Mouse (Mus musculus): Measurements from ENCODE around the gene Bptf. TPM values are rescaled to one million over a fixed set of nuclear protein-coding genes. Genes with fewer than 3 reads are reported as not detected.
"Not testable (repeated sequence)": the region's sequence is repeated elsewhere in the genome, so short reads cannot be mapped to it uniquely, and the experiment has no call there.

Bptf gene
- polyA plus RNA-seq, 2 experiments, result 38.4 to 49.1 TPM

DNA sequence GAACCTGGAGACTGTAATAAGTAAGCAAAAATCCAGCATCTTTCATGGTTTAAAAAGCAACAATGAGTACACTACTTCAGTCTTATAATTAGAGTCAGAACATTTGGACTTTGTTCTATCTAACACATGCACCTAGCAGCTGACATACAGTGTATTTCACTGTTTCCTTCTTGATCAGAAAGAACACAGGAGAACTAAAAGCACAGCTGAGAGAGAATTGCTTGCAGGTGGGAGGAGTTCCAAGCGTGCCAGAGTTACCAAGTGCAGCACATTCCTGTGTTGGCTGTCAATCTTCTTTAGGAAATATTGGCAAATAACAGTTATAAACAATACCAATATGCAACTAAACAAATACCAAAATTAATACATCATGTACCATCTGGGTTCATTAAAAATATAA is 71.0 kb downstream of the Bptf start:
- Histone ChIP-seq H3K4me3 (replicated peaks; ENCODE audit: low read length) (no peak overlapping the region), H3K27me3 (ENCODE audit: control insufficient read depth, insufficient read depth, low read length) (no peaks in the 10 kb centered on the region), H3K9ac (ENCODE audit: low read depth, low read length, severe bottlenecking) (no peak overlapping the region), H3K36me3 (ENCODE audit: control insufficient read depth, insufficient read depth, low read length) (peaks cover 88% of the 10 kb centered on the region), H3K4me2 (replicated peaks; ENCODE audit: low read depth, low read length, severe bottlenecking) (no peak overlapping the region), H3K4me1 (ENCODE audit: control insufficient read depth, insufficient read depth, low read length) (no peaks in the 10 kb centered on the region), H3K27ac (replicated peaks; ENCODE audit: low read depth, low read length) (no peak overlapping the region), H3K9me3 (ENCODE audit: control insufficient read depth, low read length) (no peaks in the 10 kb centered on the region)
- DNase-seq (ENCODE audit: low spot score) (no peak), ATAC-seq (ENCODE audit: low FRiP score, low read depth) (no peak)
- 88% methylated on average over 1 of the region's 1 CpGs for WGBS
- TF ChIP-seq POLR2A (IDR thresholded peaks at IDR 0.05; ENCODE audit: borderline replicate concordance, extremely low read depth, insufficient read depth, insufficient read length), result no peak

DNA sequence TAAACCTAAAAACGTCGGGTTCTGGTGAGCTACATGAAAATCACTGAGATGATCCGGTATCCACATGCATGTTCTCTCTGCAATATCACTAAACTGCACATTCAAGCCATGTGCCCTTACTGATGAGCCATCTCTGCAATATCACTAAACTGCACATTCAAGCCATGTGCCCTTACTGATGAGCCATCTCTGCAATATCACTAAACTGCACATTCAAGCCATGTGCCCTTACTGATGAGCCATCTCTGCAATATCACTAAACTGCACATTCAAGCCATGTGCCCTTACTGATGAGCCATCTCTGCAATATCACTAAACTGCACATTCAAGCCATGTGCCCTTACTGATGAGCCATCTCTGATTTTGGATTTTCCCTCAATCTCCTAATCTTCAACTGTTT is 72.3 kb downstream of the Bptf start:
- H3K4me1 ChIP-seq (ENCODE audit: control insufficient read depth, insufficient read depth, low read length); H3K9ac ChIP-seq (ENCODE audit: low read depth, low read length, severe bottlenecking); ATAC-seq (ENCODE audit: low FRiP score, low read depth); H3K4me3 ChIP-seq (replicated peaks; ENCODE audit: low read length); H3K9me3 ChIP-seq (ENCODE audit: control insufficient read depth, low read length); DNase-seq (ENCODE audit: low spot score); H3K27me3 ChIP-seq (ENCODE audit: control insufficient read depth, insufficient read depth, low read length); H3K27ac ChIP-seq (replicated peaks; ENCODE audit: low read depth, low read length); H3K4me2 ChIP-seq (replicated peaks; ENCODE audit: low read depth, low read length, severe bottlenecking): not testable (repeated sequence)
- H3K36me3 ChIP-seq (ENCODE audit: control insufficient read depth, insufficient read depth, low read length), result peaks cover 88% of the 10 kb centered on the region
- WGBS, result 93% methylated on average over 3 of the region's 3 CpGs

DNA sequence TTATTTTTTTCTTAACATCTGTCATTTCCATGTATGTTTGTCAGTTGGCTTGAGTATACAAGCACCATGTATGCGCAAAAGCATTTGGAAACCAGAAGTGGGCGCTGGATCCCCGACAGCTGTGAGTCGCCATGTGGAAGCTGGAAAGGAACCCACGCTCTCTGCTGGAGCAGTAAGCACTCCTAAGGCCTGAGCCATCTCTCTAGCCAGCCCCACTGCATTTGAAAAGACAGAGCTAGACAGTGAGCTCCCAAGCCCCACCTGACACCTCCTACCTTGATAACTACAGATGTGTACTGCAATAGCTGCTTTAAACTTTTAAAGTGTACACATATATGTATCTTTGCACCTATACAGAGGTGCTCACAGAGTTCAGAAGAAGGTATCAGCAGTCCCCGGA is 74.5 kb downstream of the Bptf start:
- Histone ChIP-seq H3K27ac (replicated peaks; ENCODE audit: low read depth, low read length) (no peak overlapping the region), H3K9ac (ENCODE audit: low read depth, low read length, severe bottlenecking) (no peak overlapping the region), H3K9me3 (ENCODE audit: control insufficient read depth, low read length) (no peaks in the 10 kb centered on the region), H3K27me3 (ENCODE audit: control insufficient read depth, insufficient read depth, low read length) (no peaks in the 10 kb centered on the region), H3K4me2 (replicated peaks; ENCODE audit: low read depth, low read length, severe bottlenecking) (no peak overlapping the region), H3K4me3 (replicated peaks; ENCODE audit: low read length) (no peak overlapping the region), H3K4me1 (ENCODE audit: control insufficient read depth, insufficient read depth, low read length) (no peaks in the 10 kb centered on the region), H3K36me3 (ENCODE audit: control insufficient read depth, insufficient read depth, low read length) (peaks cover 95% of the 10 kb centered on the region)
- TF ChIP-seq POLR2A (IDR thresholded peaks at IDR 0.05; ENCODE audit: borderline replicate concordance, extremely low read depth, insufficient read depth, insufficient read length), result no peak
- ATAC-seq (ENCODE audit: low FRiP score, low read depth) (no peak), DNase-seq (ENCODE audit: low spot score) (no peak)
- WGBS, result 89% methylated on average over 6 of the region's 6 CpGs

DNA sequence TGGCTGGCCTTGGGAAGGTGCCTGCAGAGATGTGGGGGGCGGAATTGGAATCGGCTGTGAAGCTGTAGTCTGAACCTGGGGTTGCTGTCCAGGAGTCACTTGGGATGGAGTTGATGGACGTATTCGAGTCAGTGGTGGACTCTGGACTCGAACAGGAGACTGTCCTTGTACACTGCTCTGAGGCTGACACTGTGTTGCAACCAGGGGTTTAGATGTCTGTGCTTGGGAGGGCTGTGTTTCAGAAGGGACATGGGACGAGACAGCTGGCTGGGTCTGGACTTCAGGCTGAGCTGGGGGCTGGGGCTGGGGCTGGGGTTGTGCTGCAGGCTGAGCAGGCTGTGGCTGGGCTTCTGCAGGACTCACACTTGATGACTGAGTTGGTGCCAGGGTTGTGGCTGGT is 77.1 kb downstream of the Bptf start:
- Histone ChIP-seq H3K4me3 (replicated peaks; ENCODE audit: low read length) (no peak overlapping the region), H3K9ac (ENCODE audit: low read depth, low read length, severe bottlenecking) (no peak overlapping the region), H3K9me3 (ENCODE audit: control insufficient read depth, low read length) (no peaks in the 10 kb centered on the region), H3K27me3 (ENCODE audit: control insufficient read depth, insufficient read depth, low read length) (no peaks in the 10 kb centered on the region), H3K4me1 (ENCODE audit: control insufficient read depth, insufficient read depth, low read length) (no peaks in the 10 kb centered on the region), H3K36me3 (ENCODE audit: control insufficient read depth, insufficient read depth, low read length) (peaks cover 85% of the 10 kb centered on the region), H3K27ac (replicated peaks; ENCODE audit: low read depth, low read length) (no peak overlapping the region), H3K4me2 (replicated peaks; ENCODE audit: low read depth, low read length, severe bottlenecking) (no peak overlapping the region)
- no peak for ATAC-seq (ENCODE audit: low FRiP score, low read depth)
- WGBS, result 97% methylated on average over 6 of the region's 6 CpGs
- no peak for TF ChIP-seq POLR2A (IDR thresholded peaks at IDR 0.05; ENCODE audit: borderline replicate concordance, extremely low read depth, insufficient read depth, insufficient read length)
- DNase-seq (ENCODE audit: low spot score), result no peak

DNA sequence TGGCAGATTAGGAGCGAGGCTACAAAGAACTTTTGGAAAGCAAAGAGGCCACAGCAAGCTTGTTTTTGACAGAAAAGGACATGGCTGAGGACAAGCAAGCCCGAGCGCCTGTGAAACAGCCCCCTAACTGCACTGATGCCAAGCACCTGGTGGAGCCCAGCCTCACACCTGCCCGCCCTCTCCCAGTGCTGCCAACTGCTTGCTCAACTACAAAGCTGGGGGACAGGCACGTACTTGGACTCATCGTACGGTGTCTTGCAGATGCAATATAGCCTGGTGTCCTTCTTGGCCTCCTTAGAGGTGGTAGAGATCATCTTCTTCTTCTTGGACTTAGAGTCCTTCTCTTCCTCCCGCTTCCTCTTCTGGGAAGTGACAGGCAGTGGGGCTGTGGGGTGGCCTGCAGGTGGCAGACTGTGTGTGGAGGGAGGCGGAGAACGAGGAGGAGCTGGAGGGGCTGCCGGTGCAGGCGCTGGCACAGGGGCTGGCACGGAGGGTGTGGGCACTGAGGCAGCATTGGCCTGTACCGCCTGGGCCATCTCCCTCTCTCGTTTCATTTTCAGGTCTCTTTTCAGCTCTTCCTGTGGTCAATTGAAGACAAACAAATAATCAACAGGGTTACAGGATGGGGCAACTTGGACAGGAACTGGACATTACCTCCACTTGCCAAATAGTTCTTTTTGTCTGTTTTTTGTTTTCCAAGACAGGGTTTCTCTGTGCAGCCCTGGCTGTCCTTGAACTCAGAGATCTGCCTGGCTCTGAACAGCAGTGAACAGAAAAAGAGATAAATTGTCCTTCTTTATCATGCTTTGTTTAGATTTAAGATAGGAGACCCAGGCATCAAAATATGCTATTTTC is 84.9 kb downstream of the Bptf start:
- Histone ChIP-seq H3K9me3 (ENCODE audit: control insufficient read depth, low read length) (no peaks in the 10 kb centered on the region), H3K27me3 (ENCODE audit: control insufficient read depth, insufficient read depth, low read length) (no peaks in the 10 kb centered on the region), H3K4me3 (replicated peaks; ENCODE audit: low read length) (no peak overlapping the region), H3K9ac (ENCODE audit: low read depth, low read length, severe bottlenecking) (no peak overlapping the region), H3K4me2 (replicated peaks; ENCODE audit: low read depth, low read length, severe bottlenecking) (no peak overlapping the region), H3K27ac (replicated peaks; ENCODE audit: low read depth, low read length) (no peak overlapping the region), H3K4me1 (ENCODE audit: control insufficient read depth, insufficient read depth, low read length) (no peaks in the 10 kb centered on the region), H3K36me3 (ENCODE audit: control insufficient read depth, insufficient read depth, low read length) (peaks cover 65% of the 10 kb centered on the region)
- no peak for TF ChIP-seq POLR2A (IDR thresholded peaks at IDR 0.05; ENCODE audit: borderline replicate concordance, extremely low read depth, insufficient read depth, insufficient read length)
- 91% methylated on average over 15 of the region's 15 CpGs for WGBS
- ATAC-seq (ENCODE audit: low FRiP score, low read depth), result no peak
- no peak for DNase-seq (ENCODE audit: low spot score)
